Mouse (Mus musculus) bone marrow, adult 2 months (tissue): ENCODE results near the gene Slmap.

Source experiments
- CTCF ChIP-seq: fragments of 200-500 bp; IDR thresholded peaks from 2 replicates; pipeline ENCODE4 v1.5.1; 2011; ENCODE audit warnings: low read length, control low read depth; ENCODE audit not compliant: control insufficient read depth, insufficient read depth
- POLR2A ChIP-seq: fragments of 200-500 bp; IDR thresholded peaks from 2 replicates; pipeline ENCODE4 v1.6.1; 2011; ENCODE audit warnings: low read depth, mild to moderate bottlenecking, control low read depth, low read length, borderline replicate concordance; ENCODE audit not compliant: control insufficient read depth

DNA sequence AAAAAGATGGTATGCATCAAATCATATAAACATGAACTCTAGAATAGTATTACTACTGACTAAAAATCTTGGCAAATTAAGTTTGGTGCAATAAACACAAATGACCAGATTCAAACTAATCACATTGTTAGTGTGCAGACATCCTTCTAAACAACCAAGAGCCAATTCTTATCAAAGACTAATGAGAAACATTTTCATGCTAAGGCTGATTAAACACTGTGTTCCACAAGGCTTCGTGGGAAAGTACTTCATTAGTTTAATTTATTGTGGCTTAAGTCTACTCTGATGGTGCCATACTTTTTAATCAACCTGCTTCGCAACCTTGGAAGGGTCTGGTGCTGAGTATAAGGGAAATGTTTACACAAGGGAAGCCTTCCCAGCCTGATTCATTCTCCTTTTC, 102.4 kb downstream of the Slmap start:
- TF ChIP-seq CTCF (no peak), POLR2A (no peak)
